ENCODE assay signal across 8 mouse cellular contexts in genomic region chr15:12577054-12577696, GRCm38 (mm10).
DNase-seq lines count a peak whose midpoint lies in the region; ATAC-seq and TF ChIP-seq lines count a peak whose summit lies in the region.

No protein-coding gene starts in this region.

- 0 out of 2 replicates have a peak, but pooled peaks have one; percentile 33 for TF ChIP-seq CTCF in liver, embryonic 14.5 days (IDR thresholded peaks at IDR 0.05; ENCODE audit: low read depth)

- 34% methylated on average over 11 of the region's 11 CpGs for WGBS in liver, embryonic 14.5 days (ENCODE audit: insufficient replicate concordance)
- 38% methylated on average over 11 of the region's 11 CpGs for WGBS in neural tube, embryonic 11.5 days

- intact Hi-C loops in heart, postnatal 10 days (cut with DNase I): loop anchor here (5.0 kb wide), 1 partner anchor 310 kb away; no protein-coding TSS in a partner anchor

- no peak overlapping the region for H3K4me2 ChIP-seq in liver, embryonic 14.5 days (ENCODE audit: low read depth)
- no peak overlapping the region for H3K4me2 ChIP-seq in neural tube, embryonic 11.5 days (ENCODE audit: low read depth)

- DNase-seq in ES-CJ7 (ENCODE audit: low read depth, low spot score): peak; percentile 46
- peak; percentile 74 for DNase-seq in brain, adult 2 months (ENCODE audit: low read depth, low spot score)
- peak; percentile 21 for DNase-seq in fat pad, adult 2 months (ENCODE audit: extremely low read depth, low read depth, low spot score)
- DNase-seq in heart, postnatal 10 days: peak; percentile 58 to 74
- peak; percentile 63 for DNase-seq in kidney, postnatal 10 days
- no peak for DNase-seq in liver, embryonic 14.5 days (ENCODE audit: low read depth in 3 of 3, low spot score in 3 of 3)
- DNase-seq in neural tube, embryonic 11.5 days (ENCODE audit: low spot score): peak; percentile 41

- no peak overlapping the region for H3K27ac ChIP-seq in liver, embryonic 14.5 days
- H3K27ac ChIP-seq in neural tube, embryonic 11.5 days (ENCODE audit: low read depth, low read length): no peak overlapping the region

- TF ChIP-seq EP300 in liver, embryonic 14.5 days (IDR thresholded peaks at IDR 0.05; ENCODE audit: low read depth): no peak

- no peak overlapping the region for H3K4me3 ChIP-seq in liver, embryonic 14.5 days (ENCODE audit: insufficient read depth in 1 of 2, low read depth in 2 of 2, low read length in 2 of 2)
- no peak overlapping the region for H3K4me3 ChIP-seq in neural tube, embryonic 11.5 days (ENCODE audit: low read depth, low read length)

- H3K9me3 ChIP-seq in liver, embryonic 14.5 days (ENCODE audit: control insufficient read depth, low read length): no peaks in the 10 kb centered on the region
- no peaks in the 10 kb centered on the region for H3K9me3 ChIP-seq in neural tube, embryonic 11.5 days (ENCODE audit: control insufficient read depth, low read length)

- no peaks in the 10 kb centered on the region for H3K27me3 ChIP-seq in liver, embryonic 14.5 days (ENCODE audit: control insufficient read depth, insufficient read depth, low read length)
- no peaks in the 10 kb centered on the region for H3K27me3 ChIP-seq in neural tube, embryonic 11.5 days (ENCODE audit: control insufficient read depth, insufficient read depth, low read length)

- no peak for ATAC-seq in liver, embryonic 14.5 days (ENCODE audit: insufficient read depth)
- ATAC-seq in neural tube, embryonic 11.5 days (ENCODE audit: insufficient read depth, low FRiP score, low TSS enrichment): peak; percentile 41
- no peak for ATAC-seq in erythroblast, adult 5-6 weeks (replicated peaks; ENCODE audit: low FRiP score, poor library complexity, severe bottlenecking)

- no peaks in the 10 kb centered on the region for H3K36me3 ChIP-seq in liver, embryonic 14.5 days (replicated peaks; ENCODE audit: control insufficient read depth, insufficient read depth, low read depth)
- no peaks in the 10 kb centered on the region for H3K36me3 ChIP-seq in neural tube, embryonic 11.5 days (ENCODE audit: control insufficient read depth, insufficient read depth, low read length)

- no peak overlapping the region for H3K9ac ChIP-seq in liver, embryonic 14.5 days (replicated peaks)
- no peak overlapping the region for H3K9ac ChIP-seq in neural tube, embryonic 11.5 days (ENCODE audit: low read length)

- no peaks in the 10 kb centered on the region; a peak in 1 of 4 replicates for H3K4me1 ChIP-seq in liver, embryonic 14.5 days (replicated peaks; ENCODE audit: control insufficient read depth in 2 of 2, insufficient read depth in 2 of 2, low read length in 1 of 2)
- no peaks in the 10 kb centered on the region for H3K4me1 ChIP-seq in neural tube, embryonic 11.5 days (ENCODE audit: control insufficient read depth, insufficient read depth, low read length)

Comparison
In these comparisons a context has a peak if more than half of its experiments do, and no peak if none do; other contexts are left out.
1. DNase-seq: peak in ES-CJ7 (single experiment), brain, adult 2 months (single experiment), fat pad, adult 2 months (single experiment), heart, postnatal 10 days (2 of 2), kidney, postnatal 10 days (single experiment) and neural tube, embryonic 11.5 days (single experiment); none in liver, embryonic 14.5 days (0 of 3).